Mouse (Mus musculus): ENCODE data around the gene Stx17. TPM values are rescaled to one million over a fixed set of nuclear protein-coding genes. Genes with fewer than 3 reads are reported as not detected.
A peak's percentile ranks its signal among the peaks of the same experiment; 100 is the strongest.

The Stx17 gene
- polyA plus RNA-seq, 1 experiment: 6.4 TPM

- H3K79me3 ChIP-seq (ENCODE audit: low read depth): no peaks in the 10 kb centered on the region
- H3K79me2 ChIP-seq (ENCODE audit: control insufficient read depth, insufficient read depth): no peaks in the 10 kb centered on the region
- no peak for TF ChIP-seq MYOD1 (IDR thresholded peaks at IDR 0.05; ENCODE audit: control insufficient read depth, insufficient read length, low read depth)
- no peak for TF ChIP-seq CTCF (IDR thresholded peaks at IDR 0.05; ENCODE audit: control insufficient read depth, insufficient read depth, insufficient read length)
- no peak for TF ChIP-seq MAX (IDR thresholded peaks at IDR 0.05)
- no peak for TF ChIP-seq CEBPB (IDR thresholded peaks at IDR 0.05; ENCODE audit: low read depth)
- TF ChIP-seq FOSL1 (IDR thresholded peaks at IDR 0.05; ENCODE audit: insufficient read depth, low read length, poor library complexity, severe bottlenecking): no peak
Observed at GRCm38 (mm10) chr4:48107086-48107485, 17.6 kb upstream of the Stx17 start.

GRCm38 (mm10) chr4:48108591-48108990 is 16.1 kb upstream of the Stx17 start:
- H3K79me3 ChIP-seq (ENCODE audit: low read depth): no peaks in the 10 kb centered on the region
- TF ChIP-seq CTCF (IDR thresholded peaks at IDR 0.05; ENCODE audit: control insufficient read depth, insufficient read depth, insufficient read length) (no peak), MYOG (IDR thresholded peaks at IDR 0.05; ENCODE audit: control insufficient read depth, extremely low read depth, insufficient read length) (no peak), USF1 (IDR thresholded peaks at IDR 0.05; ENCODE audit: low read depth) (no peak), MYOD1 (IDR thresholded peaks at IDR 0.05; ENCODE audit: control insufficient read depth, insufficient read length, low read depth) (no peak), MAX (IDR thresholded peaks at IDR 0.05) (no peak), CEBPB (IDR thresholded peaks at IDR 0.05; ENCODE audit: low read depth) (no peak), FOSL1 (IDR thresholded peaks at IDR 0.05; ENCODE audit: insufficient read depth, low read length, poor library complexity, severe bottlenecking) (no peak)
- H3K36me3 ChIP-seq (ENCODE audit: control insufficient read depth, insufficient read depth): no peaks in the 10 kb centered on the region
- H3ac ChIP-seq (ENCODE audit: control insufficient read depth, insufficient read length, low read depth): no peak overlapping the region
- no peak overlapping the region for H3K4me3 ChIP-seq (ENCODE audit: insufficient read depth, poor library complexity, severe bottlenecking)
- H3K79me2 ChIP-seq (ENCODE audit: control insufficient read depth, insufficient read depth): no peaks in the 10 kb centered on the region
- H3K27me3 ChIP-seq (ENCODE audit: control insufficient read depth, insufficient read depth, insufficient read length): no peaks in the 10 kb centered on the region

More at GRCm38 (mm10) chr4:48107086-48107485, 17.6 kb upstream of the Stx17 start:
- H3K36me3 ChIP-seq (ENCODE audit: control insufficient read depth, insufficient read depth): no peaks in the 10 kb centered on the region
- no peaks in the 10 kb centered on the region for H3K27me3 ChIP-seq (ENCODE audit: control insufficient read depth, insufficient read depth, insufficient read length)
- H3K4me3 ChIP-seq (ENCODE audit: insufficient read depth, poor library complexity, severe bottlenecking): no peak overlapping the region
- no peak overlapping the region for H3ac ChIP-seq (ENCODE audit: control insufficient read depth, insufficient read length, low read depth)

DNA sequence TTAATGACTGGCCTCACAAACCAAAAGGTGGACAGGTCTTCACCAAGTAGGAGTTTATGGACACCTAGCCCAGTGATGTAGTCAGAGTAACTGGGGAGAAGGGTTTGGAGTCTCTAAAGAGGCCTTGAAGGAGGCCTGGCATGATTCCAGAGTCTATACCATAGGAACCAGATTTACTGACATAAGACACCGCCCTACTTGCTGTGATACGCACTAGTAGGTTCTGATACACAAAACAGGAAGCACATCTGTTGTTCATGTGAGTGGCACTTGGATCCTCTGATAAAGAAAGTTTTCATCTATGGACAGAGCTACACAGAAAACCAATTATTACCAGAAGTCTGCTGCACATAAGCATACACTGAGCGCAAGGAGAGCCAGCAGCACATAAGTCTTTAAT is 14.4 kb upstream of the Stx17 start:
- no peaks in the 10 kb centered on the region for H3K27me3 ChIP-seq (ENCODE audit: control insufficient read depth, insufficient read depth, insufficient read length)
- no peaks in the 10 kb centered on the region for H3K79me2 ChIP-seq (ENCODE audit: control insufficient read depth, insufficient read depth)
- no peak overlapping the region for H3K4me3 ChIP-seq (ENCODE audit: insufficient read depth, poor library complexity, severe bottlenecking)
- H3K36me3 ChIP-seq (ENCODE audit: control insufficient read depth, insufficient read depth): no peaks in the 10 kb centered on the region
- H3ac ChIP-seq (ENCODE audit: control insufficient read depth, insufficient read length, low read depth): no peak overlapping the region
- H3K79me3 ChIP-seq (ENCODE audit: low read depth): no peaks in the 10 kb centered on the region
- TF ChIP-seq USF1 (IDR thresholded peaks at IDR 0.05; ENCODE audit: low read depth) (no peak), MYOD1 (IDR thresholded peaks at IDR 0.05; ENCODE audit: control insufficient read depth, insufficient read length, low read depth) (no peak), CEBPB (IDR thresholded peaks at IDR 0.05; ENCODE audit: low read depth) (no peak), MYOG (IDR thresholded peaks at IDR 0.05; ENCODE audit: control insufficient read depth, extremely low read depth, insufficient read length) (no peak), CTCF (IDR thresholded peaks at IDR 0.05; ENCODE audit: control insufficient read depth, insufficient read depth, insufficient read length) (no peak), FOSL1 (IDR thresholded peaks at IDR 0.05; ENCODE audit: insufficient read depth, low read length, poor library complexity, severe bottlenecking) (no peak), MAX (IDR thresholded peaks at IDR 0.05) (no peak)

DNA sequence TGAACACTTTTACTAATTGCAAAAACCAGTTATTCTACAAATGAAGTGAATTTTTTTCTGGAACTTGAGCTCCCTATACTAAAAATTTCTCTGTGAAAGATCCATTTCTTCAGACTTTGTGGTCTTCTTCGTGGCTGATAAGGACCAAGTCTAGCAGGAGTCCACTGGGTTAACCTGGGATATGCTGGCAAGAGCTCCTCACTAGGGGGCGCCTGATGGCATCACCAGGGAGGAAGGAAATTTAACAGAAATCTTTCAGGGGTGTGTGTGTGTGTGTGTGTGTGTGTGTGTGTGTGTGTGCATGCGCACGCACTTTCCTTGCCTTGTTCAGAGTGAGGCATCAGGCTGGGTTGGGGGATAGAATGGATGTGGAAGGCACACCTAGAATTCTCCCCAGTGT is 8.5 kb upstream of the Stx17 start:
- Histone ChIP-seq H3K79me2 (ENCODE audit: control insufficient read depth, insufficient read depth) (no peaks in the 10 kb centered on the region), H3ac (ENCODE audit: control insufficient read depth, insufficient read length, low read depth) (no peak overlapping the region), H3K36me3 (ENCODE audit: control insufficient read depth, insufficient read depth) (no peaks in the 10 kb centered on the region), H3K27me3 (ENCODE audit: control insufficient read depth, insufficient read depth, insufficient read length) (no peaks in the 10 kb centered on the region), H3K79me3 (ENCODE audit: low read depth) (no peaks in the 10 kb centered on the region), H3K4me3 (ENCODE audit: insufficient read depth, poor library complexity, severe bottlenecking) (no peak overlapping the region)
- no peak for TF ChIP-seq CTCF (IDR thresholded peaks at IDR 0.05; ENCODE audit: control insufficient read depth, insufficient read depth, insufficient read length)
- no peak for TF ChIP-seq MYOD1 (IDR thresholded peaks at IDR 0.05; ENCODE audit: control insufficient read depth, insufficient read length, low read depth)
- no peak for TF ChIP-seq MAX (IDR thresholded peaks at IDR 0.05)
- no peak for TF ChIP-seq CEBPB (IDR thresholded peaks at IDR 0.05; ENCODE audit: low read depth)
- no peak for TF ChIP-seq USF1 (IDR thresholded peaks at IDR 0.05; ENCODE audit: low read depth)
- no peak for TF ChIP-seq FOSL1 (IDR thresholded peaks at IDR 0.05; ENCODE audit: insufficient read depth, low read length, poor library complexity, severe bottlenecking)
- no peak for TF ChIP-seq MYOG (IDR thresholded peaks at IDR 0.05; ENCODE audit: control insufficient read depth, extremely low read depth, insufficient read length)

DNA sequence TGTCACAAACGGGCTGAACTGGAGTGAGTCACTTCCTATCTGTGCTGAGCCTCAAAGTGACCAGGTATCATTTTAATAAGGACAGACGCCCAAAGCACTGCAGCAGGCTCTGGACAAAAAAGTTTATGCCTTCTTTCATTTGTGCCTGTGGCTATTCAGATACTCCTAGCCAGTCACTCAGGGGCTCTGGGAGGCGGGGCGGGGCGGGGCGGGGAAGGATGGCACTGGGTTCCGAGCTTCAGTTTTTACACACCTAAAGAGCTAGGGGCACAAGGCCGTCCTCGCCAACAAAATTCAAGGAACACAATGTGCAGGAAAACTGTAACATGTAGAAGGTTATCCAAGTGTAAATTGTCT is 321 bp upstream of the Stx17 start:
- Histone ChIP-seq H3K4me3 (ENCODE audit: insufficient read depth, poor library complexity, severe bottlenecking) (peak overlapping the region; percentile 50), H3K36me3 (ENCODE audit: control insufficient read depth, insufficient read depth) (no peaks in the 10 kb centered on the region), H3K27me3 (ENCODE audit: control insufficient read depth, insufficient read depth, insufficient read length) (no peaks in the 10 kb centered on the region), H3ac (ENCODE audit: control insufficient read depth, insufficient read length, low read depth) (peak overlapping the region; percentile 44), H3K79me3 (ENCODE audit: low read depth) (peaks cover 2% of the 10 kb centered on the region), H3K79me2 (ENCODE audit: control insufficient read depth, insufficient read depth) (no peaks in the 10 kb centered on the region)
- TF ChIP-seq CTCF (IDR thresholded peaks at IDR 0.05; ENCODE audit: control insufficient read depth, insufficient read depth, insufficient read length): no peak
- no peak for TF ChIP-seq MYOG (IDR thresholded peaks at IDR 0.05; ENCODE audit: control insufficient read depth, extremely low read depth, insufficient read length)
- TF ChIP-seq USF1 (IDR thresholded peaks at IDR 0.05; ENCODE audit: low read depth): no peak
- no peak for TF ChIP-seq MAX (IDR thresholded peaks at IDR 0.05)
- TF ChIP-seq CEBPB (IDR thresholded peaks at IDR 0.05; ENCODE audit: low read depth): no peak
- no peak for TF ChIP-seq MYOD1 (IDR thresholded peaks at IDR 0.05; ENCODE audit: control insufficient read depth, insufficient read length, low read depth)
- TF ChIP-seq FOSL1 (IDR thresholded peaks at IDR 0.05; ENCODE audit: insufficient read depth, low read length, poor library complexity, severe bottlenecking): no peak

DNA sequence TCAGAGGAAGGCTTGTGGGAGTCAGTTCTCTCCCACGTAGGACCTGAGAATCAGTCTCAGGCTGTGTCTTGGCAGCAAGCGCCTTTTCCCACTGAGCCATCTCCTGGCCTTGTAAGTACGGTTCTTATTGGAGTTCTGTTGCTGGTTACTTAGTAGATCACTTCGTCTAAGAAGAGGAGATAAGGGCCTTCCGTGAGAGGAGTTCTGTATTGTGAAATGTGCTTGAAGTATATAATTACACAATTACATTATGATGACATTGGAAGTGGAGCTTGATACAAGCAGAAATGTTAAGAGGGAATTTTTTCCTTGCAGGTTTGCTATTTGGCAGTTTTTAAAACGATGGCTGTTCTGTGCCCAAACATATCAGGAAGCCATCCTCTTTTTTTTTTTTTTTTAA is 5.6 kb downstream of the Stx17 start:
- TF ChIP-seq MYOD1 (IDR thresholded peaks at IDR 0.05; ENCODE audit: control insufficient read depth, insufficient read length, low read depth) (no peak), USF1 (IDR thresholded peaks at IDR 0.05; ENCODE audit: low read depth) (no peak), MYOG (IDR thresholded peaks at IDR 0.05; ENCODE audit: control insufficient read depth, extremely low read depth, insufficient read length) (no peak), CTCF (IDR thresholded peaks at IDR 0.05; ENCODE audit: control insufficient read depth, insufficient read depth, insufficient read length) (no peak), CEBPB (IDR thresholded peaks at IDR 0.05; ENCODE audit: low read depth) (no peak), FOSL1 (IDR thresholded peaks at IDR 0.05; ENCODE audit: insufficient read depth, low read length, poor library complexity, severe bottlenecking) (no peak), MAX (IDR thresholded peaks at IDR 0.05) (no peak)
- no peaks in the 10 kb centered on the region for H3K27me3 ChIP-seq (ENCODE audit: control insufficient read depth, insufficient read depth, insufficient read length)
- H3K36me3 ChIP-seq (ENCODE audit: control insufficient read depth, insufficient read depth): no peaks in the 10 kb centered on the region
- H3K79me3 ChIP-seq (ENCODE audit: low read depth): no peaks in the 10 kb centered on the region
- H3K79me2 ChIP-seq (ENCODE audit: control insufficient read depth, insufficient read depth): no peaks in the 10 kb centered on the region
- H3ac ChIP-seq (ENCODE audit: control insufficient read depth, insufficient read length, low read depth): no peak overlapping the region
- no peak overlapping the region for H3K4me3 ChIP-seq (ENCODE audit: insufficient read depth, poor library complexity, severe bottlenecking)
